Mouse (Mus musculus) embryonic facial prominence, embryonic 13.5 days (tissue): ENCODE results near the gene Tbc1d10c. TPM values are rescaled to one million over a fixed set of nuclear protein-coding genes. Genes with fewer than 3 reads are reported as not detected.

ENCODE experiments used
- ATAC-seq: fragments of 200-750 bp; cut with Nextera tagmentation; 2 replicates; pipeline ENCODE4 v1.8.0; 2017; ENCODE audit warnings: low read depth; ENCODE audit not compliant: insufficient number of reproducible peaks, insufficient read depth, low FRiP score, low TSS enrichment
- H3K27ac ChIP-seq: fragments of 300-500 bp; sonication (generic); 2 replicates; pipeline ENCODE4 v1.5.1; 2015; ENCODE audit warnings: moderate library complexity, mild to moderate bottlenecking, inconsistent platforms
- H3K27me3 ChIP-seq: fragments of 300-500 bp; sonication (generic); 2 replicates; pipeline ENCODE4 v1.6.1; 2015; ENCODE audit warnings: mild to moderate bottlenecking, inconsistent platforms
- H3K36me3 ChIP-seq: fragments of 300-500 bp; sonication (generic); 2 replicates; pipeline ENCODE4 v1.6.1; 2015; ENCODE audit warnings: mild to moderate bottlenecking, inconsistent platforms
- H3K4me1 ChIP-seq: fragments of 300-500 bp; sonication (generic); 2 replicates; pipeline ENCODE4 v1.6.1; 2015; ENCODE audit warnings: inconsistent platforms
- H3K4me2 ChIP-seq: fragments of 300-500 bp; sonication (generic); 2 replicates; pipeline ENCODE4 v1.6.1; 2015; ENCODE audit warnings: moderate library complexity, mild to moderate bottlenecking, inconsistent platforms
- H3K4me3 ChIP-seq: fragments of 300-500 bp; sonication (generic); 2 replicates; pipeline ENCODE4 v1.5.1; 2015; ENCODE audit warnings: mild to moderate bottlenecking, inconsistent platforms
- H3K9ac ChIP-seq: fragments of 300-500 bp; sonication (generic); 2 replicates; pipeline ENCODE4 v1.6.1; 2015; ENCODE audit warnings: mild to moderate bottlenecking, inconsistent platforms
- H3K9me3 ChIP-seq: fragments of 300-500 bp; sonication (generic); 2 replicates; pipeline ENCODE4 v1.6.1; 2016; ENCODE audit warnings: inconsistent platforms
- WGBS: fragments of 180-500 bp; shearing (Covaris S2); methylation state at CpG from one replicate; pipeline ENCODE4 v1.1.7; 2015; ENCODE audit warnings: mixed read lengths; 5-methylcytosine and 5-hydroxymethylcytosine counted together
- polyA plus RNA-seq: library from polyadenylated mRNA; unstranded; fragments of >200 nt; fragmentation: Nextera tagmentation; extraction: Ambion mirVana; gene quantifications from 2 replicates; pipeline ENCODE4 v1.2.1, GENCODE M21; 2015

Gene Tbc1d10c
- polyA plus RNA-seq, 1 experiment from 2014 or later: 3.1 TPM

DNA sequence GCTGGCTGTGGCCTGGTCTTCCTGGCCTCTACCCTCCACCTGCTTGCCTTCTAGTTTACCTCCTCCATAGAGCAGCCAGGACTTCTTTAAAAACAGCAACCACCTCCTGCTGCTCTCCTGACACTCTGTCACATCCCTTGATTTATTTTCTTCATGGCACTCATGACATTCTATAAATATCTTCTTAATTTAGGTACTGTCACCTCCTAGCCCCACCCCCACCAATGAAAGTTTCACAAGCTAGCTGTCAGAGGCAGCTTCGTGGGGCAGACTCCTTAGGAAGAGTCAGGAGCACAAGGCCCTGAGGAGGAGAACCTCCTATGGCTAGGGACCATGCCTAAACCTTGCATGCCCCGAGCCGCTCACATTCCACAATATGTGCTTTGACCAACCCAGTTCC, 3.8 kb downstream of the Tbc1d10c start:
- ATAC-seq: no peak
- 79% methylated on average over 3 of the region's 3 CpGs for WGBS
- Histone ChIP-seq H3K9ac (no peak overlapping the region), H3K27ac (no peak overlapping the region), H3K4me2 (no peak overlapping the region), H3K4me3 (no peak overlapping the region), H3K4me1 (peaks cover 21% of the 10 kb centered on the region), H3K27me3 (no peaks in the 10 kb centered on the region), H3K36me3 (no peaks in the 10 kb centered on the region), H3K9me3 (no peaks in the 10 kb centered on the region)

DNA sequence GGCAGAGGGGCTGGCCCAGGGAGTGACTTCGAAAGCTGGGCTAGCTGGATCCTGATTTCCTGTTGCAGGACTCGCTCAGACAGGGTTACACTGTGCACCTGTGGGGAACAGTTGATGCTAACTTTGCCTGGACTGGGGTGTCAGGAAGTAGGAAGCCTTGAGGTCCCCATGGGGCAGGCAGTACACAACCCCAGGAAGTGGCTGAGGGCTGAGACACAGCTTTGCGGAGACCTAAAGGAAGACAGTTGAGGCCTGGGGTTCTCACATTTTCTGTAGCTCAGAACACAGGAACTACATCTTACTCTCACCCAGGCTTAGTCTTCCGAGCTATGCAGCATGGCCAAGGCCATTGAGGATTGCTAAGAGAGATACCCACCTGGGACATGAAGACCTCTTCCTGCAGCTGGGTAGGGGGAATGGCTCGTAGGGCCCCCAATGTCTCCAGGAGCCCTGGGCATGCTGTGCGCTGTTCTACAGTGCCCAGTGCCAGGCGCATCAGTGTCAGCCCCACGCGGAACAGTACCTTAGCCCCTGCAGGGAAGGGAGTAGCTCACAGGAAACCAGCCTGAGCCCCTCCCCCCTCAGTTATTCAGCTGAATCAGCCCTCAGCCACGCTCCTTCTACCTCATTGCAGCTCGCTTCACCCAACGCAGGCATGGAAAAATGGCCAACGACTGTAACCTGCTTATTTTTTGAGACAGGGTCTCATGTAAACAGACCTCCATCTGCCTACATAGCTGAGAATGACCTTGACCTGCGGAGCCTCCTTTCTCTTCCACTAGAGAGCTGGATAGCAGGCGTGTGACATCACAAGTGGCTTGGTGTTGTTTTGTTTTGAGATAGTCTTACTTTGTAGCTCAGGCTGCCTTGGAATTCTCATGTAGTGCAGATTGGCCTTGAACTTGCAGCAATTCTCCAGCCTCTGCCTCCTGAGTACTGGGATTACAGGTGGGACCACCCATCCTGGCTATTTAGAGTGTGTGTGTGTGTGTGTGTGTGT, 5.8 kb downstream of the Tbc1d10c start:
- 0 out of 2 replicates have a peak overlapping the region, but pooled peaks have one; percentile 28 for H3K27ac ChIP-seq
- H3K4me2 ChIP-seq: no peak overlapping the region
- no peak for ATAC-seq
- H3K4me3 ChIP-seq: no peak overlapping the region
- WGBS: 50% methylated on average over 15 of the region's 15 CpGs
- peaks cover 14% of the 10 kb centered on the region; the same call in 1 of the 2 replicates for H3K4me1 ChIP-seq
- H3K9me3 ChIP-seq: no peaks in the 10 kb centered on the region
- no peaks in the 10 kb centered on the region for H3K36me3 ChIP-seq
- H3K27me3 ChIP-seq: no peaks in the 10 kb centered on the region
- peak overlapping the region; percentile 44; the same call in 1 of the 2 replicates for H3K9ac ChIP-seq

DNA sequence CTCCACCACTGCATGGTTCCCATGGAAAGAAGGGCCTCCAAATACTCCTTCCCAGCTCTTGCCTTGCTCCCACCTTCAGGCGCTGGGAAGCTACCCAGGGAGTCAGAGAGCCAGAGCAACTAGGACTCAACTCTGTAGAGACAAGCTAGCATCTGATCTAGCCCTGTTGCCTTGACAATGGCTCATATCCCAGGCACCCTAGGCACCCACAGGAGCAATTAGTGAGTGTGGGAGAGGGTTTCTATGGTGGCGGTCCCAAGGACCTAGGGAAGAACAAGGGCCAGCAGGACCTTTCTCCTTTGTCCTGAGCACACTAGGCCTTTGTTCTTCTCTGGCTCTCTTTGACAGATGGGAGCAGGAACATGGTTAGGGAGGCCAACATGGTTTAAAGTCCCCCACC, 7.4 kb downstream of the Tbc1d10c start:
- Histone ChIP-seq H3K9ac (no peak overlapping the region), H3K4me1 (peaks cover 14% of the 10 kb centered on the region; the same call in 1 of the 2 replicates), H3K27ac (no peak overlapping the region), H3K4me3 (no peak overlapping the region), H3K9me3 (no peaks in the 10 kb centered on the region), H3K27me3 (no peaks in the 10 kb centered on the region), H3K36me3 (no peaks in the 10 kb centered on the region), H3K4me2 (no peak overlapping the region)
- no peak for ATAC-seq
- WGBS: 64% methylated on average over 2 of the region's 2 CpGs

- H3K4me1 ChIP-seq: peaks cover 14% of the 10 kb centered on the region; the same call in 1 of the 2 replicates
- H3K27me3 ChIP-seq: no peaks in the 10 kb centered on the region
- no peaks in the 10 kb centered on the region for H3K9me3 ChIP-seq
- no peak overlapping the region for H3K4me3 ChIP-seq
- H3K27ac ChIP-seq: no peak overlapping the region
- H3K4me2 ChIP-seq: no peak overlapping the region
- 35% methylated on average over 3 of the region's 3 CpGs for WGBS
- no peaks in the 10 kb centered on the region for H3K36me3 ChIP-seq
- peak overlapping the region; percentile 32; the same call in 1 of the 2 replicates for H3K9ac ChIP-seq
- ATAC-seq: no peak
These were observed 9.2 kb downstream of the Tbc1d10c start for GRCm38 (mm10) chr19:4181892-4182291.

- Histone ChIP-seq H3K9me3 (no peaks in the 10 kb centered on the region), H3K36me3 (no peaks in the 10 kb centered on the region), H3K4me1 (peaks cover 17% of the 10 kb centered on the region), H3K27ac (no peak overlapping the region), H3K4me2 (no peak overlapping the region), H3K27me3 (no peaks in the 10 kb centered on the region), H3K4me3 (no peak overlapping the region), H3K9ac (no peak overlapping the region)
- WGBS: 85% methylated on average over 7 of the region's 7 CpGs
- no peak for ATAC-seq
These were observed 10.7 kb downstream of the Tbc1d10c start for GRCm38 (mm10) chr19:4180411-4180810.

GRCm38 (mm10) chr19:4175368-4175947, 15.6 kb downstream of the Tbc1d10c start, which contains the start of gene Carns1:
Carns1 (minus strand) TSS chr19:4175479.
- peak; percentile 38 for ATAC-seq
- H3K4me3 ChIP-seq: peak within 1 kb of the TSS; percentile 25
- no peaks in the 10 kb centered on the region for H3K27me3 ChIP-seq
- H3K4me1 ChIP-seq: peaks cover 24% of the 10 kb centered on the region
- H3K4me2 ChIP-seq: peak within 1 kb of the TSS; percentile 51
- peak within 1 kb of the TSS; percentile 58 for H3K9ac ChIP-seq
- no peaks in the 10 kb centered on the region for H3K9me3 ChIP-seq
- WGBS: 4% methylated on average over 11 of the region's 11 CpGs
- no peak within 1 kb of the TSS; the same call in 1 of the 2 replicates for H3K27ac ChIP-seq
- H3K36me3 ChIP-seq: no peaks in the 10 kb centered on the region

- no peak overlapping the region for H3K4me3 ChIP-seq
- H3K36me3 ChIP-seq: no peaks in the 10 kb centered on the region
- peak overlapping the region; percentile 40 for H3K9ac ChIP-seq
- ATAC-seq: no peak
- H3K4me2 ChIP-seq: no peak overlapping the region
- peaks cover 33% of the 10 kb centered on the region for H3K4me1 ChIP-seq
- WGBS: 54% methylated on average over 11 of the region's 11 CpGs
- H3K9me3 ChIP-seq: no peaks in the 10 kb centered on the region
- no peaks in the 10 kb centered on the region for H3K27me3 ChIP-seq
- H3K27ac ChIP-seq: no peak overlapping the region
These were observed 18.2 kb downstream of the Tbc1d10c start for GRCm38 (mm10) chr19:4172925-4173324.

DNA sequence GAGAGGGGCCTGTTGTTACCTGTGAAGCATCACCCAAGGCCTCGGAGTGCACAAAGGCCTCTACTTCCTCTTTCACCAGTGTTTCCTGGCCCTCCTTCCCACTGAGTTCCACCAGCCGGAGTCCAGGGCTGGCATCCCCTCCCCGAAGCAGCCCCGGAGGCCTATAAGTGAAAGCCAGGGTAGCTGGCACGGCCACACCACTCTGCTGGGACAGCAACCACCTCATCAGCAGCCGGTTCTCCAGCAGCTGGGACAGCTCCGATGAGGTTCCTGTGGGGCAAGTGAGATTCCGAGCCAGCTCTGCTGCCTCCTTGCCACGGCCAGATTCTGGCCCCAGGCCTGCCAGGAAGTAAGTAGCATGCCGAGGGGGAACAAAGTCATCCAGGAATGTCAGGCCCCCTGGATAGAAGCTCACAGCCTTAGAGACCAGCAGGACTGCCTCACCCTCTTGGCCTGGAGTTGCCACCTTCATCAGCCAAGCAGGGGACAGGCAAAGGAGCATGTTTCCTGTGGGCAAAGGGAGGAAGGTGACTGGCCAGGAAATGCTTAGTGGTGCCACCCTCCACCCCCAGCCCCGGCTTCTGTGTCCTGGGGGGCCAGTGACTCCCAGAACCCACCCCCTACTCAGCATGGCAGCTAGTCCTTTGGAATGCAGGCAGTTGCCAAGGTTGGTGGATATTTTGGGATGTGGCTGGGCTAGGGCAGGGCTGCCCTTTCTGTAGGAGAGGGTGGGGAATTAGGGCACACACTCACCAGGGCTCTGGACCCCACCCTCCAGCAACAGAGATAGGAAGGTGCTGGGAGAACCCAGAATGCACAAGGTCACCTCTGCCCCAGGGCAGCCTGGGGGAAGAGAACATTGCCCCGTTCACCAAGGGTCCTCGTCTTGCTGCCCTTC, 19.4 kb downstream of the Tbc1d10c start:
- WGBS: 54% methylated on average over 13 of the region's 13 CpGs
- H3K36me3 ChIP-seq: no peaks in the 10 kb centered on the region
- no peak for ATAC-seq
- H3K4me2 ChIP-seq: 0 out of 2 replicates have a peak overlapping the region, but pooled peaks have one; percentile 1
- peak overlapping the region; percentile 46 for H3K9ac ChIP-seq
- H3K4me1 ChIP-seq: peaks cover 33% of the 10 kb centered on the region
- H3K27ac ChIP-seq: peak overlapping the region; percentile 55; the same call in 1 of the 2 replicates
- H3K9me3 ChIP-seq: no peaks in the 10 kb centered on the region
- H3K4me3 ChIP-seq: no peak overlapping the region
- H3K27me3 ChIP-seq: no peaks in the 10 kb centered on the region

GRCm38 (mm10) chr19:4170723-4171392, 20.2 kb downstream of the Tbc1d10c start:
- Histone ChIP-seq H3K27ac (peak overlapping the region; percentile 55; the same call in 1 of the 2 replicates), H3K9ac (peak overlapping the region; percentile 81), H3K27me3 (no peaks in the 10 kb centered on the region), H3K4me2 (no peak overlapping the region), H3K9me3 (no peaks in the 10 kb centered on the region), H3K4me3 (no peak overlapping the region), H3K36me3 (no peaks in the 10 kb centered on the region), H3K4me1 (peaks cover 31% of the 10 kb centered on the region)
- whole genome bisulfite sequencing: 82% methylated on average over 10 of the region's 10 CpGs
- ATAC-seq: no peak

DNA sequence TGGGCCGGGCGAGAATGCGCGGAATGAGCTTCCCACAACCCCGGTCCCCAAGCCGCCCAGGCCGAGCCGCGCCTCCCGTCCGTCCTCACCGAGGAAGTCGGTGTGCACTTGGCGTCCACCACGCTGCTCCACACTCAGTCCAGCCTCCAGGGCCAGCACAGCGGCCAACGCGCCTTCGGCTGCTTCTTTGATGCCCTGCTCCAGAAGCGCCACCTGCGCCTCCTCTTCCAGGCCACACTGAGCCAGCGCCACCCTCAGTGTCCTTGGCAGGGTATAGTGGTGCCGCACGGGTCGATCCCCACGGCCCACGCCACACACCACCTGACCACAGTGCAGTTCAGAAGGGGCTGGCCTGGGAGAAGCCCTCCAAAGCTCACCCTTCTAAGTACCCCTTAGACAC, 21.3 kb downstream of the Tbc1d10c start:
- WGBS: 10% methylated on average over 27 of the region's 27 CpGs
- H3K27ac ChIP-seq: peak overlapping the region; percentile 86
- H3K9ac ChIP-seq: peak overlapping the region; percentile 81
- no peaks in the 10 kb centered on the region for H3K36me3 ChIP-seq
- ATAC-seq: no peak; the same call in none of the 2 replicates
- H3K4me1 ChIP-seq: peaks cover 22% of the 10 kb centered on the region
- H3K4me2 ChIP-seq: peak overlapping the region; percentile 89
- no peaks in the 10 kb centered on the region for H3K9me3 ChIP-seq
- peak overlapping the region; percentile 51 for H3K4me3 ChIP-seq
- no peaks in the 10 kb centered on the region for H3K27me3 ChIP-seq
